Mouse (Mus musculus) myocyte (in vitro differentiated cells): ENCODE results near the gene Tmem26.

ENCODE experiments used
- CEBPB ChIP-seq: IDR thresholded peaks from 2 replicates; pipeline ENCODE4 v1.6.1; 2011; ENCODE audit warnings: mild to moderate bottlenecking, moderate library complexity; ENCODE audit not compliant: poor library complexity, insufficient read depth, severe bottlenecking
- E2F4 ChIP-seq: IDR thresholded peaks from one replicate; pipeline ENCODE4 v1.6.1; 2011; ENCODE audit warnings: mild to moderate bottlenecking, control low read depth, moderate library complexity; ENCODE audit not compliant: insufficient read depth
- MAX ChIP-seq: IDR thresholded peaks from one replicate; pipeline ENCODE4 v1.6.1; 2011; ENCODE audit warnings: low read depth, mild to moderate bottlenecking, control low read depth
- MYOD1 ChIP-seq, 3 experiments: IDR thresholded peaks; one replicate each; pipeline ENCODE4 v1.6.1; 2011; ENCODE audit warnings: control low read depth in 2 of 3, low read depth in 2 of 3, mild to moderate bottlenecking in 2 of 3, moderate library complexity in 1 of 3; ENCODE audit not compliant: insufficient read length in 2 of 3, control insufficient read depth in 1 of 3
- MYOG ChIP-seq, 3 experiments: IDR thresholded peaks; one replicate each; pipeline ENCODE4 v1.6.1; 2011; ENCODE audit warnings: control low read depth in 2 of 3, low read depth in 2 of 3, mild to moderate bottlenecking in 2 of 3; ENCODE audit not compliant: insufficient read length in 2 of 3, control insufficient read depth in 1 of 3, insufficient read depth in 1 of 3
- POLR2A ChIP-seq: IDR thresholded peaks from one replicate; pipeline ENCODE4 v1.6.1; 2011; ENCODE audit warnings: low read depth, mild to moderate bottlenecking, control low read depth, moderate library complexity; ENCODE audit not compliant: insufficient read length
- POLR2AphosphoS2 ChIP-seq: IDR thresholded peaks from one replicate; pipeline ENCODE4 v1.6.1; 2011; ENCODE audit warnings: low read depth, control low read depth; ENCODE audit not compliant: insufficient read length
- REST ChIP-seq: IDR thresholded peaks from one replicate; pipeline ENCODE4 v1.6.1; 2011; ENCODE audit warnings: mild to moderate bottlenecking, control low read depth, moderate library complexity; ENCODE audit not compliant: insufficient read depth, insufficient read length
- SRF ChIP-seq: IDR thresholded peaks from one replicate; pipeline ENCODE4 v1.6.1; 2011; ENCODE audit warnings: low read depth; ENCODE audit not compliant: control insufficient read depth, insufficient read length
- TCF12 ChIP-seq: IDR thresholded peaks from one replicate; pipeline ENCODE4 v1.6.1; 2011; ENCODE audit warnings: mild to moderate bottlenecking, control low read depth; ENCODE audit not compliant: poor library complexity, insufficient read depth, severe bottlenecking
- TCF3 ChIP-seq: IDR thresholded peaks from one replicate; pipeline ENCODE4 v1.6.1; 2011; ENCODE audit warnings: low read depth, control low read depth; ENCODE audit not compliant: insufficient read length
- USF1 ChIP-seq: IDR thresholded peaks from one replicate; pipeline ENCODE4 v1.6.1; 2011; ENCODE audit warnings: low read depth, mild to moderate bottlenecking, control low read depth, moderate library complexity

- no peak for TF ChIP-seq POLR2A
- TF ChIP-seq MYOG (IDR thresholded peaks at IDR 0.05; ENCODE audit: control insufficient read depth in 1 of 3, insufficient read depth in 1 of 3, insufficient read length in 2 of 3, low read depth in 2 of 3), result no peak
- no peak for TF ChIP-seq TCF12
- TF ChIP-seq MYOD1 (IDR thresholded peaks at IDR 0.05; ENCODE audit: control insufficient read depth in 1 of 3, insufficient read length in 2 of 3, low read depth in 2 of 3), result no peak
- no peak for TF ChIP-seq SRF
- no peak for TF ChIP-seq USF1
- no peak for TF ChIP-seq MAX
- no peak for TF ChIP-seq TCF3
- TF ChIP-seq POLR2AphosphoS2, result no peak
- TF ChIP-seq CEBPB, result no peak
- TF ChIP-seq E2F4, result no peak
- no peak for TF ChIP-seq REST
Measured at GRCm38 (mm10) chr10:68707014-68707852, 16.2 kb upstream of the Tmem26 start.
